Mouse (Mus musculus) cerebellum, postnatal 36 days (tissue): ENCODE data around the gene Ano6.

Experiments used
- DNase-seq, 2 experiments: peaks; one replicate each; pipeline ENCODE4 v3.0.0; 2021 to 2022; ENCODE audit warnings: mixed read lengths in 2 of 2

Gene Ano6

GRCm38 (mm10) chr15:95828647-95829254, 38.1 kb downstream of the Ano6 start:
- no peak for DNase-seq

DNA sequence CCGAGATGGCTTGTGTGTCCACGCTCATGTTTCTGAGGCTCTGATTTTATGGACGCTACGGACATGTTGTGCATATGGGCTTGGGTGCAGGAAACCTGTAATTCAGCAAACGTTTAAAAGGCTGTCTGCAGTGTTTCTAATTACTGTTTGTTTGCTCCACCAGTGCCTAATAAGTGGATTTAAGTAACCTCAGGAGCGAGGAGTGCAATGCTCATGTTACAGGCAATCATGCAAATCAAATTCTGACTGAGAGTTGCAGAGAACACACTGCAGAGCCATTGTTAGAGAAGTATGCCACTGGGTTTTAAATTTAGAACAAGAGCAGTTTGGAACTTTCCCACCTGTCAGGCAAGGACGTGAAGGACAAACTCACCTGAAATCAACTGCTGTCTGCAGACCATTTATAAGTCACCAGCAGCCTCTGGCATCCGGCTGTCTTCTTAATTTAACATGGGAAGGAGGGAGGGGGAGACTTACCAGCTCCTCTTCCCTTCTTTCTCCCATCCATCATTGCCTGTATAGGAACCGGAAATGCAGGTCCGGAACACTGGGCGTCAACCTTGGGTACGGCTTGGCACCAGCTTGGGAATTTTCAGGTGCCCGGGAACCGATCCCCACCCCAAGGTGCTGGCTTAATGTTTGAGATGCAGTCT, 39.0 kb downstream of the Ano6 start:
- no peak for DNase-seq

DNA sequence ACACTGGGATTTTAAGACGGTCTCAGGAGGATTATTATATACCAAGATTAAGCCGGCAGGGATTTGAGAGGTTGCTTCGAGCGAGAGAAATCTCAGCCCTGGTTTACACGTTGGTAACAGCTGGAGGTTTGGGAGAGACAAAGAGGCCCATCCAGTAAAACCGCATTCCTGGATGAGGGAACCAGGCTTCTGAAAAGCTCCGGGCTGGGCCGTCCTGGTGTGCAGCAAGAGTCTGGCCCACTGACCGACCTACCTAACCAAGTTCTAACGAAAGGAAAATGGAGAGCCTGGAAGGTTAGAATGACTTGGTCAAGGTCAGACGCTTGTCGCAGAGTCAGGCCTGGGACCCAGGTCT, 39.5 kb downstream of the Ano6 start:
- no peak for DNase-seq

- no peak for DNase-seq
Measured at GRCm38 (mm10) chr15:95833292-95833691, 42.6 kb downstream of the Ano6 start.

DNA sequence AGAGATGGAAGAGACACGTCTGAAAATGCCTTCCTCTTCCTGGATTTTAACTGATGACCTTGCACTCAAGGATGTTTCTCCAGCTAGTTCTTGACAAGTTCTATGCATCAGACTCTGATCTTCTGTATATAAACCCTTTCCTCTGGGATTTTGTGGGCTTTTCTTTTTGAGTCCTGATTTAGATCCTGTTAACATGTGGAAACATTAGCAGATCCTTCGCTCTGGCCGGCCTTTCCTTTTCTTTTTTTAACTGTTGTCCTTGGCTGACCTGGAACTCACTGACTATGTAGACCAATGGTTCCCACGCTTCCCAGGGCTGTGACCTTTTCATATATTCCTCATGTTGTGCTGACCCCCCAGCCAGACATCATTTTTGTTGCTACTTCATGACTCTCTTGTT, 45.4 kb downstream of the Ano6 start:
- DNase-seq: no peak

GRCm38 (mm10) chr15:95836646-95837434, 46.2 kb downstream of the Ano6 start:
- no peak for DNase-seq

DNA sequence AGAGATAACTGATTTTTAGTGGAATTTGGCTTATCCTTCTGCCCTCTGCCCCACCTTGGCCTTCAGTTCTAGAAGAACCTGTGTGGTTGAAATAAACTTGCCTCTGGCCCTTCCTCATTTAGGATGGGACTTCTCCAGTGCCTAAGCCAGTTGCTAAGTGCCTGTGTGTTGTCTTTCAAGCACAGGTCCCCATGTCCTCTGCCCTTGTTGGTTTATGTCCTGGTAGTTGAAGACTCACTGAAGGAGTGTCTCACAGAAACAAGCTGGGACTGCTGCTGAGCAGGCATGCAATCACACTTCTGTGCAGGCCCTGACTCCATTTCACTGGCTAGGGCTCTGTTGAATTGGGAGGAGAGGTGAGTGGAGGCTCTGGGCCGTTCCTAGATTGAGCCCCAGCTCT, 46.9 kb downstream of the Ano6 start:
- no peak for DNase-seq

DNA sequence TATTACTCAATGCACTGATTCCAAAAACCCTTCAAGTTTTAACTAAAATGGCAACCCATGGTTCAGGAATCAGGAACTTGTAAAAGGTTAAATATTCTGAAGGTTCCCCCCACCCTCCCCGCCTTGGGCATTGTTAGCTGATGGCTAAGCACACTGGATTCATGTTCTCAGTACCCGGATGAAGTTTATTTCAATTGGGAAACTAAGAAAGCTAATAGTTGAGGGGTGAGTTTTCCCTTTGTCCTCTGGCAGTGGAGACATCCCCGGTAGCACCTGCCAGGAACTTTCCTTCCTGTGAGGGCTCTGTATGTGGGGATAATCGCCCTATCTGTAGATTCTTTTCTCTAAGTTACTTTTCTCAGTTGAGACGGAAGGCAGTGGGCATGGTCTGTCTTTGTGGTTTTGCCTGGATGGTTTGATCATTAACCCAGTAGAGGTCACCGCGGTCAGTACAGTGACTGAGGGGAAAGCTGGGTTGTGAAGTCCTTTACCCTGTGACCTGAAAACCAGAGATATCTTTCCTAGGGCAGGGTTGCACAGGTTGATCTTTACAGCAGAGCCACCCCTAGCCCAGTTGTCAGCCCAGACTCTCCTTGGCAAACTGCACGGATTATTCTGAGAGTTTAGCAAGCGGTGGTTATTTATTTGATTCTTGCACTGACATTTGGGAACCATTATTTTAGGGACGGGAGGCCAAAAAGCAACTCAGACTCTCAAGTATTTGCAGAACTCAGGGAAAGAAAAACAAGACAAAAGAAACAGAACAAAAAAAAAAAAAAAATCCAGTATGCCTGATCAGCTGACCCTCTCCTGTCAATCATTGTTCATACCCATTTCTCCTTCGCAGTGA, 47.8 kb downstream of the Ano6 start:
- DNase-seq: no peak

GRCm38 (mm10) chr15:95839789-95840188, 49.1 kb downstream of the Ano6 start:
- DNase-seq: no peak

GRCm38 (mm10) chr15:95843183-95843949, 52.7 kb downstream of the Ano6 start:
- no peak for DNase-seq

- DNase-seq: no peak
Measured at GRCm38 (mm10) chr15:95844412-95844811, 53.8 kb downstream of the Ano6 start.

- no peak for DNase-seq
Measured at GRCm38 (mm10) chr15:95846102-95846501, 55.5 kb downstream of the Ano6 start.

DNA sequence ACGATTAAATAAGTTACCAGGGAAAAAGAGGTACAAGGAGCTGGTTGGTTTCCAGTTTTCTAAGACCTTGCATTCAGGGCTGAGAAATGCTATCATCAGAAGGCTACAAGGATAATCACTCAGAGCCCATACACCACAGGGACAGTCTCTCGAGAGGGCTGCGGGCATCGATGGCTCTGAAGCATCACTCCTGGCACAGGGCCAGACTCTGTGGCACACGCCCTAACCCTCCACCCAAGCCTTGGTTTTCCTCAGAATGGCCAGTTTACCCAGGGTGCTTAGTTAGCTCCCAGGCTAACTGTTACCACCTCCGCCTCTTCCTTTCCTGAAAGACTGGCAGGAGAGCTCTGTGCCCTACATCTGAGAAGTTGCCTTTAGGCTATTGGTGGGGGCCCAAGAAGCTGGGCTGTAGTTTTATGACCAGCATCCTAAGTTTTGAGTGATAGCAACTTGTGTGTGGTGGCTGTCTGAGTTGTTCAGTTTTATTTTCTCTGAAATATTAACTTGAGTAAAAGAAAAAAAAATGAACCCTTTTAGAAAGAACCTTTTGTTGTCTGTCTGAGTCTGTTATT, 57.9 kb downstream of the Ano6 start:
- no peak for DNase-seq

DNA sequence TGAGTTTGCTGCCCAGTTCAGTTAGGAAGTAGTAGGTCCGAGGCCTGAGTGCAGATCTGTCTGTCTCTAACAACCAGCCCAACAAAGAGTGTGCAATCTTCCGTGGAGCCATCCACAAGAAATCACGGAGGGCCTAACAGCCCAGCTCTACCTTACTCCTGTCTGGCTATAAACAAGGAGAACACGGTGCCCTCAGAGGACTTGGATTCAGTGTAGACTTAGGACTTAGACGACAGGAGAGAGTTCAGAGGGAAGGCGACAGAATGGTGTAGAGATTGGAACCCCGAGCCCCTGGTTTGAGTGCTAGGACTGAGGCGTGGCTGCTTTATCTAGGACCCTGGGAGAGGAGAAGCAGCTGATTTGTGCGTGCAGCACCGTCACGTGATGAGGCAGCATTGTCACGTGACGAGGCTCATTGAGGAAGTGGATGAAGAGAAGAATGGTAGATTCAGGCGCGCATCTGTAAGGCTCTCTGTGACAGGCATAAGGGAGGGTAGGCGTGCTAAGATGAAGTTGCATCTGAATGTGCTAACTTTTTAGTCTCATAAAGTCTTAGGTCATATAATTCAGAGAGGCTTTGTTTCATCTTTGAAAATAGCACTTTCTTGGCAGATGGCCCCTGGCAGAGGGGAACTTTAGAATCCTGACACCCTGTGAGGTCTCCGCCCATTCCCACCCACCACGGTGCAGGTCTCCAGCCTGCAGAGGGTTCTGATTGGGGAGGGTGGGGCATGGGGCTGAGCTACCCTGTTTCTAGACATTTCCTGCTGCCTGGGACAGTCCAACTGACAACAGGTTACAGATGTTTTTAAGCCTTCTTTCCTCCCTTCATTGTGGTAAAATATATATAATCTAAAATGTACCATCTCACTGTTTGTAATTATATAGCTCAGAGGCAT, 59.1 kb downstream of the Ano6 start:
- DNase-seq: no peak

GRCm38 (mm10) chr15:95850546-95850945, 59.9 kb downstream of the Ano6 start:
- DNase-seq: no peak

DNA sequence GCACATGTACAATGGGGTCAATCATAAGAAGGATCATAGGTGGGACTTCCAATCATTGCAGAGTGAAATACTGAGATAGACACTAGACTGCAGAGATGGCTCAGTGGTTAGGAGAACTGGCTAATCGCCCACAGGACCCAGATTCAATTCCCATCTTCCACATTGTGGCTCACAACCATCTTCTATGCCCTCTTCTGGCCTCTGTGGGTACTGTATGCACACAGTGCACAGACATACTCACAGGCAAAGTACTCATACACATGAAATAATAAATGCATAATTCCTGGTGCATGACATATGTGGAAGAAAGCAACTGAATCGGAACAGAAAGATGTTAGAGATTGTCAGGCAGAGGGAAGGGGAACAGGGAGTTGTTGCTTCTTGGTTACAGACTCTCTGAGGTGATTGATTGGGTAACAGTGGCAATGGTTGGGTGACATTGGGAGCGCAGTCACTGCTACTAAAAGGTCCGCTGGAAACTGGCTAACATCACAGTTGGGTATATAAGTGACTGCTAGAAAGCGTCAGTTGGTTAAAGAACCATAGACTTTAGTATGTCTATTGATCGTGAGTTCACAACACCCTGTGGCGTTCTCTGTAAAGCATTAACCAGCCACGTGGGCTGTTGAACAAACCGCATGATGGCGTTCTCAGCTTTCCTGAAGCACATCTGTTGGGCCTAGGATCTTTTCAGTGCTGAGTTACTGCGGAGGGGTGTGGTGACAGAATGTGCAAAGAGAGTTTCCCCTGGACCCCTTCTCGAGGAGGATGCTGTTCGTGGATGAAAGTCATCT, 64.6 kb downstream of the Ano6 start:
- no peak for DNase-seq

DNA sequence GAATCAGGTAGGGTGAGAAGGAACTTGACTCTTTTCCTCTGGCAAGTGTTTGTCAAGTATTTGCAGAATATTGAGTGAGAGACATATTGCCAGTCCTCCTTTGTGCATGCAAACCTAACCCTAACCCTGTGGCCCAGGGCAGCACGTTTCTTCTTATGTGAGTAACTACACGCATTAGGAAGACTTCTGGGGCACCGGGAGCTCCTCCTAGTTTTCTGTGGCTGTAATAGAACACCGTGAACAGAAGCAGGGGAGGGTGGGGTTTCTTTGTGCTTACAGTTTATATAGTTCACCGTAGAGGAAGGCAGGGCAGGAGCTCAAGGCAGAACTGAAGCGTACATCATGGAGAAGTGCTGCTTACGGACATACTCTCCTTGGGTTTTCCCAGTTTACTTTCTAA, 65.3 kb downstream of the Ano6 start:
- no peak for DNase-seq

DNA sequence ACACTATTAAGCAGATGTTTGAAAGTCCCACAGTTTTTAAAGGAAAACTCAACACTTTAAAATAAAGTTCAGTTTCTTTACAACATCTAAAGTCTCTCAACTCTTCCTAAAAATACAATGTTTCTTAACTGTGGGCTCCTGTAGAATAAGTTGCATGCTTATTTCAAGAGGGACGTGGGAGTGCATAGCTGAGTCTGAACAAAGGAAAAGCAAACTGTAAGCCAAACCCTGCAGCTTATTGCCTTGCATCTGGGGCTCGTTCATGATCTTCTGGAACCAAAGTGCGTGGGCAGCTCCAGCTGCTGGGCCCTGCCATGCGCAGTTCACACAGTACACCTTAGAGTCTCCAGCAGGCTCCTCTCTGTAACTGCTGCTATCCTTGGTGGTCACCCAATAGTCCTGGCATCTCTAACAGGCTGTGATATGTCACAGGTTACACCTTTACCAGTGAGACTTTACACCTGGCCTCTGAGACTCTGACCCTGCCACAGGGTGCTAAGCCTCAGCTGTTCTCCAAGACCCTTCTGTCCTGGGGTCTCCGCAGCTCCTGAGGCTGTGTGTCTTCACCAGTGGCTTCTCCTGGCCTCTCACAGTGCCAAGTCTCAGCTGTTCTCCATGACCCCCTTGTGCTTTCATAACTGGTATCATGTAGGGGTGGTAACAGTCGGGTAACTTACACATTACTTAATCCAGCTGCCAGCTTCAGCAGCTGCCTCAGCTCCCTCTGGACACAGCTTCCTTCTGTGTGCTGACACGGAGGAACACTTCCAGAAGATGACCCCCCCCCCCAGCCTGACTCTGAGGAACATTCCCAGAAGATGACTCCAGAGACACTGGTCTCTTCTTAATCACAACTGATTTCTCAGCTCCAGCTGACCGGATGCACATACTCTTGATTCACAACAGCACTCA, 66.3 kb downstream of the Ano6 start:
- no peak for DNase-seq
